Mouse (Mus musculus): ENCODE measurements around the gene Tcaim.

DNA sequence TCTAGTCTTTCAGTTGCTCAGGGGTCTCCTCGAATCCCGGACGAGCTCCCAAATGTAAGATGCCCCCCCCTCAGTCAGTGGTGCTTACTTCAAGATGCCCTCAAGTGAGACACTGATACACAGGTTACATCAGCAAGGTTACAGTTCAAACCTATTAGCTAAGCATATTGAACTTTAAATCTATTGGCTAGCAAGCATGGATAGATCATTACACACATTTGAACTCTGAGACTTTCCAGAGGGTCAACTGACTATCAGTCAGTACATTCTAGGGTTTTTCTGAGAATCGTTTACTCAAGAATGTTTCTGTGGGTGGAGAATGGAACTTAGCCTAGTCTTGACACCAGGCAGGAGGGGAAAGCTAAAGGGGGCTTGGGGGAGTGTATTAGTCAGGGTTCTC is 67.3 kb downstream of the Tcaim start:
- no peak for TF ChIP-seq CTCF (conservative IDR thresholded peaks at IDR 0.05 in 1 of 2, IDR thresholded peaks at IDR 0.05 in 1 of 2; ENCODE audit: low read depth in 2 of 2, low read length in 2 of 2)
- no peak for TF ChIP-seq MAZ (IDR thresholded peaks at IDR 0.05; ENCODE audit: low read depth, low read length)
